Mouse (Mus musculus): ENCODE data around the gene Gm4922. TPM values are rescaled to one million over a fixed set of nuclear protein-coding genes. Genes with fewer than 3 reads are reported as not detected.

Gene Gm4922
- polyA plus RNA-seq, 1 experiment = not detected

GRCm38 (mm10) chr10:18750057-18750456, 36.5 kb downstream of the Gm4922 start:
- H3K4me3 ChIP-seq (ENCODE audit: insufficient read depth, poor library complexity, severe bottlenecking) = no peak overlapping the region
- H3ac ChIP-seq (ENCODE audit: control insufficient read depth, insufficient read length, low read depth) = no peak overlapping the region
- H3K36me3 ChIP-seq (ENCODE audit: control insufficient read depth, insufficient read depth) = no peaks in the 10 kb centered on the region
- no peaks in the 10 kb centered on the region for H3K79me3 ChIP-seq (ENCODE audit: low read depth)
- TF ChIP-seq CTCF (IDR thresholded peaks at IDR 0.05; ENCODE audit: control insufficient read depth, insufficient read depth, insufficient read length) (no peak), FOSL1 (IDR thresholded peaks at IDR 0.05; ENCODE audit: insufficient read depth, low read length, poor library complexity, severe bottlenecking) (no peak), MYOG (IDR thresholded peaks at IDR 0.05; ENCODE audit: control insufficient read depth, extremely low read depth, insufficient read length) (no peak), USF1 (IDR thresholded peaks at IDR 0.05; ENCODE audit: low read depth) (no peak), CEBPB (IDR thresholded peaks at IDR 0.05; ENCODE audit: low read depth) (no peak), MYOD1 (IDR thresholded peaks at IDR 0.05; ENCODE audit: control insufficient read depth, insufficient read length, low read depth) (no peak), MAX (IDR thresholded peaks at IDR 0.05) (no peak)
- no peaks in the 10 kb centered on the region for H3K79me2 ChIP-seq (ENCODE audit: control insufficient read depth, insufficient read depth)
- H3K27me3 ChIP-seq (ENCODE audit: control insufficient read depth, insufficient read depth, insufficient read length) = no peaks in the 10 kb centered on the region

GRCm38 (mm10) chr10:18743286-18744142, 43.1 kb downstream of the Gm4922 start, which contains the start of gene Arfgef3:
Gene Arfgef3, minus strand, starts transcription at chr10:18743949.
- no peak within 1 kb of the TSS for H3K4me3 ChIP-seq (ENCODE audit: insufficient read depth, poor library complexity, severe bottlenecking)
- H3K36me3 ChIP-seq (ENCODE audit: control insufficient read depth, insufficient read depth) = no peaks in the 10 kb centered on the region
- H3K27me3 ChIP-seq (ENCODE audit: control insufficient read depth, insufficient read depth, insufficient read length) = peaks cover 7% of the 10 kb centered on the region
- no peaks in the 10 kb centered on the region for H3K79me2 ChIP-seq (ENCODE audit: control insufficient read depth, insufficient read depth)
- TF ChIP-seq MAX (IDR thresholded peaks at IDR 0.05) = no peak
- no peak for TF ChIP-seq MYOD1 (IDR thresholded peaks at IDR 0.05; ENCODE audit: control insufficient read depth, insufficient read length, low read depth)
- no peak for TF ChIP-seq MYOG (IDR thresholded peaks at IDR 0.05; ENCODE audit: control insufficient read depth, extremely low read depth, insufficient read length)
- no peak for TF ChIP-seq CTCF (IDR thresholded peaks at IDR 0.05; ENCODE audit: control insufficient read depth, insufficient read depth, insufficient read length)
- no peak for TF ChIP-seq FOSL1 (IDR thresholded peaks at IDR 0.05; ENCODE audit: insufficient read depth, low read length, poor library complexity, severe bottlenecking)
- no peak for TF ChIP-seq USF1 (IDR thresholded peaks at IDR 0.05; ENCODE audit: low read depth)
- no peak for TF ChIP-seq CEBPB (IDR thresholded peaks at IDR 0.05; ENCODE audit: low read depth)
- no peak within 1 kb of the TSS for H3ac ChIP-seq (ENCODE audit: control insufficient read depth, insufficient read length, low read depth)
- H3K79me3 ChIP-seq (ENCODE audit: low read depth) = no peaks in the 10 kb centered on the region

DNA sequence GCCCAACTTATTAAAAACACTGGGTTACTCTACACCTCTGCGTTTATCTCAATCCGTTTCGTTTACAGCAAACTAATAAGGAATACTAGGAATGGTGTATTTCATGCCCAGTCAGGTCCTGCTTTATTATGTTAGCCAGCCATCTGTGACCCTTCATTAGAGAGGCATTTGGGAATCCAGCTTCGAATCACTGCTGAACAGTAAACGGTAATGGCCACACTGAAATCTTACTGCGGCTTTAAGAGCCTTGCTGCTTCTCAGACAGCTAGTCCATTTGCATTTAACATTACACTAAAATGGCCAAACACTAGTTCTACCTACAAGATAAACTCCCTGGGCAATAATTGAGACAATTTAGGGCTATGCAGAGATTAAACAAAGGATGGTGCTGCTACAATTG, 44.5 kb downstream of the Gm4922 start:
- no peak overlapping the region for H3ac ChIP-seq (ENCODE audit: control insufficient read depth, insufficient read length, low read depth)
- H3K79me3 ChIP-seq (ENCODE audit: low read depth) = no peaks in the 10 kb centered on the region
- H3K79me2 ChIP-seq (ENCODE audit: control insufficient read depth, insufficient read depth) = no peaks in the 10 kb centered on the region
- H3K36me3 ChIP-seq (ENCODE audit: control insufficient read depth, insufficient read depth) = no peaks in the 10 kb centered on the region
- TF ChIP-seq USF1 (IDR thresholded peaks at IDR 0.05; ENCODE audit: low read depth) (no peak), FOSL1 (IDR thresholded peaks at IDR 0.05; ENCODE audit: insufficient read depth, low read length, poor library complexity, severe bottlenecking) (no peak), CEBPB (IDR thresholded peaks at IDR 0.05; ENCODE audit: low read depth) (no peak), MAX (IDR thresholded peaks at IDR 0.05) (no peak), CTCF (IDR thresholded peaks at IDR 0.05; ENCODE audit: control insufficient read depth, insufficient read depth, insufficient read length) (no peak), MYOD1 (IDR thresholded peaks at IDR 0.05; ENCODE audit: control insufficient read depth, insufficient read length, low read depth) (no peak), MYOG (IDR thresholded peaks at IDR 0.05; ENCODE audit: control insufficient read depth, extremely low read depth, insufficient read length) (no peak)
- H3K27me3 ChIP-seq (ENCODE audit: control insufficient read depth, insufficient read depth, insufficient read length) = peaks cover 7% of the 10 kb centered on the region
- H3K4me3 ChIP-seq (ENCODE audit: insufficient read depth, poor library complexity, severe bottlenecking) = no peak overlapping the region

- Histone ChIP-seq H3ac (ENCODE audit: control insufficient read depth, insufficient read length, low read depth) (no peak overlapping the region), H3K27me3 (ENCODE audit: control insufficient read depth, insufficient read depth, insufficient read length) (peaks cover 7% of the 10 kb centered on the region), H3K79me2 (ENCODE audit: control insufficient read depth, insufficient read depth) (no peaks in the 10 kb centered on the region), H3K4me3 (ENCODE audit: insufficient read depth, poor library complexity, severe bottlenecking) (no peak overlapping the region), H3K79me3 (ENCODE audit: low read depth) (no peaks in the 10 kb centered on the region), H3K36me3 (ENCODE audit: control insufficient read depth, insufficient read depth) (no peaks in the 10 kb centered on the region)
- no peak for TF ChIP-seq USF1 (IDR thresholded peaks at IDR 0.05; ENCODE audit: low read depth)
- TF ChIP-seq MYOG (IDR thresholded peaks at IDR 0.05; ENCODE audit: control insufficient read depth, extremely low read depth, insufficient read length) = no peak
- TF ChIP-seq CTCF (IDR thresholded peaks at IDR 0.05; ENCODE audit: control insufficient read depth, insufficient read depth, insufficient read length) = no peak
- TF ChIP-seq MAX (IDR thresholded peaks at IDR 0.05) = no peak
- no peak for TF ChIP-seq FOSL1 (IDR thresholded peaks at IDR 0.05; ENCODE audit: insufficient read depth, low read length, poor library complexity, severe bottlenecking)
- no peak for TF ChIP-seq MYOD1 (IDR thresholded peaks at IDR 0.05; ENCODE audit: control insufficient read depth, insufficient read length, low read depth)
- TF ChIP-seq CEBPB (IDR thresholded peaks at IDR 0.05; ENCODE audit: low read depth) = no peak
These were observed 45.6 kb downstream of the Gm4922 start for GRCm38 (mm10) chr10:18741024-18741423.

Other genes starting within 250 kb of the Gm4922 start
- gene Hebp2, start 240.7 kb downstream of the Gm4922 start, polyA plus RNA-seq (2012; fragmentation: generic; extraction: Trizol) = 4.3 TPM
- gene Arfgef3, start 42.8 kb downstream of the Gm4922 start, polyA plus RNA-seq (2012; fragmentation: generic; extraction: Trizol) = not detected
- gene Perp, start 58.2 kb upstream of the Gm4922 start, polyA plus RNA-seq (2012; fragmentation: generic; extraction: Trizol) = 0.02 TPM
- gene Tnfaip3, start 228.9 kb upstream of the Gm4922 start, polyA plus RNA-seq (2012; fragmentation: generic; extraction: Trizol) = 4.3 TPM

Data from C2C12 (cell line).